Mouse (Mus musculus) heart, adult 2 months (tissue): ENCODE results near the gene Runx1.

ENCODE experiments used
- CTCF ChIP-seq: fragments of 200-600 bp; IDR thresholded peaks from 2 replicates; pipeline ENCODE4 v1.8.1; 2022; ENCODE audit warnings: antibody characterized with exemption, mild to moderate bottlenecking, moderate library complexity
- EP300 ChIP-seq: fragments of 200-500 bp; IDR thresholded peaks from 2 replicates; pipeline ENCODE4 v1.6.1; 2011; ENCODE audit warnings: low read depth, low read length, control low read depth; ENCODE audit not compliant: insufficient read depth

DNA sequence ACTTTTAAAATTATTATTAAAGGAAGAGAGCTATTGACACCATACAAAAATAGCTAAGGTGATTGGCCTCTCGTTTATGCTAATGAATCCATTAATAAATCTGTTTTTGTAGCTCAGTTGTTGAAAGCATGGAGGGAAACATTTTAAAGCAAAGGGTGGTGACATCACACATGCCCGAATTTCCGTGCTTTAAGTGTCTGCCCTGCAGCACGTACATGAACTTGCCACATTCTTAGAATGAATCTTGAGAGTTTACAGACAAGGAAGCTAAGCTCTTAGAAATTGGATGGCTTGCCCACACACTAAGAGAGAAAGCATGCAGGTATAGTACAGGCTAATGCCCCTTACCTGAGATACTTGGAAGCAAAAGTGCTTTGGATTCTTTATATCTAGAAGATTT is 58.1 kb downstream of the Runx1 start:
- TF ChIP-seq CTCF (no peak), EP300 (no peak)
